Mouse (Mus musculus): Measurements from ENCODE around the gene 1700067K01Rik.
A peak's percentile ranks its signal among the peaks of the same experiment; 100 is the strongest.

1700067K01Rik gene

DNA sequence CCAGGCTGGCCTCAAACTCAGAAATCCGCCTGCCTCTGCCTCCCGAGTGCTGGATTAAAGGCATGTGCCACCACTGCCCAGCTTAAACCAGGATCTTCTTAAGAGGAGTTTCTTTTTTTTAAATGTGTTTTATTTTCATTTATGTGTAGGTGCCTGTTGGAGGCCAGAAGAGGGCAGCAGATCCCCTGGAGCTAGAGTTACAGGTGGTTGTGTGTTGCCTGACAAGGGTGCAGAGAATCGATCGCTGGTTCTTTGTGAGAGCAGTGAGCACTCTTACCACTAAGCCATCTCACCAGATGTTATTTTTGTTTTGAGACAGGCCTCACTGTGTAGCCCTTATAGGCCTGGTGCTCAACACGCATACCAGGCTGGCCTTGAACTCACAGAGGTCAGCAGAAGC, 14.5 kb downstream of the 1700067K01Rik start:
- H3K36me3 ChIP-seq (ENCODE audit: control insufficient read depth, insufficient read depth, low read length, poor library complexity, severe bottlenecking) = no peaks in the 10 kb centered on the region
- DNase-seq (ENCODE audit: low read depth, low spot score) = no peak
- no peaks in the 10 kb centered on the region for H3K27me3 ChIP-seq (ENCODE audit: control insufficient read depth, insufficient read depth, low read length, poor library complexity, severe bottlenecking)

DNA sequence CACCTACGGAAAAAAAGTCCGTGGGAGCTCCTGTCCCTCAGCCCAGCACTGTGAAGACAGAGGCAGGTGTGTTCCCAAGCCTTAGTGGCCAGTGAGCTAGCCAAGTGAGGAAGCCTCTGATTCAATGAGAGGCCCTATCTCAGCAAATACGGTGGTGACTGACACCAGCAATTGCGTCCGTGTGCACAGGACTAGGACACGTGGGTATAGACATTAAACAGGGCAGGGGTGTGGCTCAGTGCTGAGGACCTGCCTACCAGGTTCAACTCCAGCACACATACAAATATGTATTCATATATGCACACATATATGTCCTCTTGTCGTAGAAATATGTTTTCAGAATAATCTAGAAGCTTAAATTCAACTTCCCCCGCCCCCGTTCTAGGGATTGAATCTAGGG, 18.4 kb downstream of the 1700067K01Rik start:
- Histone ChIP-seq H3K36me3 (ENCODE audit: control insufficient read depth, insufficient read depth, low read length, poor library complexity, severe bottlenecking) (no peaks in the 10 kb centered on the region), H3K27me3 (ENCODE audit: control insufficient read depth, insufficient read depth, low read length, poor library complexity, severe bottlenecking) (no peaks in the 10 kb centered on the region)
- DNase-seq (ENCODE audit: low read depth, low spot score) = no peak

GRCm38 (mm10) chr8:84021096-84021495, 19.8 kb downstream of the 1700067K01Rik start, which contains the start of gene Palm3:
TSS of gene Palm3 (plus strand) at chr8:84021471.
- Histone ChIP-seq H3K27me3 (ENCODE audit: control insufficient read depth, insufficient read depth, low read length, poor library complexity, severe bottlenecking) (no peaks in the 10 kb centered on the region; the same call in 1 of the 2 replicates), H3K36me3 (ENCODE audit: control insufficient read depth, insufficient read depth, low read length, poor library complexity, severe bottlenecking) (no peaks in the 10 kb centered on the region)
- no peak for DNase-seq (ENCODE audit: low read depth, low spot score)

DNA sequence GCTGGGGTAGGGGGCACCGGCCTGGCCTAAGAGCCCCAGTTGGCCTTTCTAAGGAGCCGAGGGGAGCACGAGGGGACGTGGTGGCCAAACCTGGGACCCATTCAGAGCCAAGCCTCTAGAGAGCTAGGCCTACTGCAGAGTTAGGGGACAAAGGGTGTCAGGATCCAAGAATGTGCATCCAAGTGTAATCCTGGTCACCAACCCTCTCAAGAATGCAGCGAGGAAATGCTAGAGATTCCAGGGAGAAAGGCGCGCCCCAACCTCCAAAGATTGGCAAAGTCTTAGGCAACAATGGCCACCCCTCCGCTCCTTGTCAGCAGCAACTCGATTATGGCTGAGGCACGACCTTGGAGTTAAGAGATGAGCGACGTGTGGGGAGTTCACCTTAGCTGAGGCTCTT, 20.3 kb downstream of the 1700067K01Rik start:
- Histone ChIP-seq H3K27me3 (ENCODE audit: control insufficient read depth, insufficient read depth, low read length, poor library complexity, severe bottlenecking) (no peaks in the 10 kb centered on the region; the same call in 1 of the 2 replicates), H3K36me3 (ENCODE audit: control insufficient read depth, insufficient read depth, low read length, poor library complexity, severe bottlenecking) (no peaks in the 10 kb centered on the region)
- DNase-seq (ENCODE audit: low read depth, low spot score) = no peak

DNA sequence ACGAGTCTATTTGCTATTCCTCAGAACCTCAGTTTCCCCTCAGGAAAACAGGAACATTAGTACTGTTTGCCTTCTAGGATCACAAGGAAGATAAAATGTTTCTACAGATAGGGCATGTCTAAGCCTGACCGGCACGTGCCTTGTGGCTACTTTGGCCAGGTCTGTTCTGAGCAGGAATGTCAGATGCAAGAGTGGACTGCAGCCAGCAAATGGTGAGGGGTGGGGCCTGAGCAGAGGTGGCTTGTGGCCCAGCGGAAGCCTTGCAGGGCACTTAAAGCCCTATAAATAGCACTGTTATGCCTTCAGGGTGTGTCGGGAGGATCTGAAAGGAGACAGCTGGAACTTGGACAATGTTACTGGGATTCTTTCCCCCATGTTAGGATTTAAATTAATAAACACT, 21.8 kb downstream of the 1700067K01Rik start:
- DNase-seq (ENCODE audit: low read depth, low spot score) = no peak
- Histone ChIP-seq H3K36me3 (ENCODE audit: control insufficient read depth, insufficient read depth, low read length, poor library complexity, severe bottlenecking) (no peaks in the 10 kb centered on the region), H3K27me3 (ENCODE audit: control insufficient read depth, insufficient read depth, low read length, poor library complexity, severe bottlenecking) (no peaks in the 10 kb centered on the region; the same call in 1 of the 2 replicates)

DNA sequence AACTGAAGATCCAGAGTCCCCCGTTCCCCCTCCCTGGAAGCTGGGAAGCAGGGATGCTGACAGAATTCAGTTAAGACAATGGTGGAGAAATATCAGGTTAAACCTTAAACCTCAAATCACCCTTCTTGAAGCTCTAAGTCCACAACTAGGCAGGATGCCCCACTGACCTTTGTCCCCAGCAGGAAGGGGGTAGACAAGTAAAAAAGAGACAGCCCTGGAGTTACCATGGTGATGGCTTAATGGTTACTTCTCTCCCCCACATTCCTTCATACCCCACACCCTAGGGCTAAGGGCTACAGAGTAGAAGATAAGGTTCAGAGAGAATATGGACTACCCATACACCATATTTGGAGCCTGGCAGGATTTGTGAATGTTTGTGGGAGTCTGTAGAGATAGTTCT, 22.3 kb downstream of the 1700067K01Rik start:
- Histone ChIP-seq H3K36me3 (ENCODE audit: control insufficient read depth, insufficient read depth, low read length, poor library complexity, severe bottlenecking) (no peaks in the 10 kb centered on the region), H3K27me3 (ENCODE audit: control insufficient read depth, insufficient read depth, low read length, poor library complexity, severe bottlenecking) (no peaks in the 10 kb centered on the region; the same call in 1 of the 2 replicates)
- DNase-seq (ENCODE audit: low read depth, low spot score) = no peak

DNA sequence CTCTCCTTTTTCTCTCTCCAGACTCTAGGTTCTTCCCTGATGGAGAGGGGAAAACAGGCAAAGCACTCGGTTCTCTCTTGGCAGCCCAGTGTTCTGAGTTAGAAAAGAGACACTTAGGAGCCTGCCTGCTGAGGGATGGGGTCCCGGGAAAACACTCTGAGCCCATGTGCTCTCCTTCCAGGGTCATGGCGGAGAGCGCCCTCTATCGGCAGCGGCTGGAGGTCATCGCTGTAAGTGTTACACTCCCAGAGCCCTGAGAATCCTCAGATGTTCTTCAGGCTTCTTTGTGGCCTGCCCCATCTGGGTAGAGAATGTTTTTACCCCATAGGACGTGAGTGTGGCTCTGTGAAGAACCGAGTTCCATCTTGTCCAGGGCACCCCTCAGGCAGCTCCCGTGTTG, 22.9 kb downstream of the 1700067K01Rik start:
- peak; percentile 68 for DNase-seq (ENCODE audit: low read depth, low spot score)
- Histone ChIP-seq H3K27me3 (ENCODE audit: control insufficient read depth, insufficient read depth, low read length, poor library complexity, severe bottlenecking) (no peaks in the 10 kb centered on the region; the same call in 1 of the 2 replicates), H3K36me3 (ENCODE audit: control insufficient read depth, insufficient read depth, low read length, poor library complexity, severe bottlenecking) (no peaks in the 10 kb centered on the region)

DNA sequence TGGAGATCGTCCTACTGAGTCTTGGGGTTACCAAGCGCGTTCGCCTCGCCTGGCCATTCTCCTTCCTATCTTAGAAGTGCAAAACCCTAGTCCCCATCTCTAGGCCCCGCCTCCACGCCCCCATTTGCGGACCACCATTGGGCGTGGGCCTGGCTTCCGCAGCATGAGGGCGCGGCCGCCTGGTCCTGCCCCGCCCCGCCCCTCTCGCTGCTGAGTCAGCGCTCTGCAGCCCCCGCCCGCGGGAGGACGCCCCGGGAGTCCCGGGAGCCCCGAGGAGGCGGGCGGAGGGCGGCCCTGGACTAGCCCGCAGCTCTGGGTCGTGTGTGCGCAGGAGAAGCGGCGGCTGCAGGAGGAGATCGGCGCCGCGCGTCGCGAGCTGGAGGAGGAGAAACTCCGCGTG, 24.6 kb downstream of the 1700067K01Rik start:
- DNase-seq (ENCODE audit: low read depth, low spot score) = peak; percentile 35
- H3K27me3 ChIP-seq (ENCODE audit: control insufficient read depth, insufficient read depth, low read length, poor library complexity, severe bottlenecking) = no peaks in the 10 kb centered on the region; the same call in 1 of the 2 replicates

GRCm38 (mm10) chr8:84027449-84027848, 26.1 kb downstream of the 1700067K01Rik start:
- DNase-seq (ENCODE audit: low read depth, low spot score) = peak; percentile 79
- Histone ChIP-seq H3K36me3 (ENCODE audit: control insufficient read depth, insufficient read depth, low read length, poor library complexity, severe bottlenecking) (peaks cover 2% of the 10 kb centered on the region), H3K27me3 (ENCODE audit: control insufficient read depth, insufficient read depth, low read length, poor library complexity, severe bottlenecking) (no peaks in the 10 kb centered on the region; the same call in 1 of the 2 replicates)

More for the DNA sequence above, 24.6 kb downstream of the 1700067K01Rik start:
- H3K36me3 ChIP-seq (ENCODE audit: control insufficient read depth, insufficient read depth, low read length, poor library complexity, severe bottlenecking) = peaks cover under 1% of the 10 kb centered on the region; the same call in 1 of the 2 replicates

GRCm38 (mm10) chr8:84029272-84029671, 28.0 kb downstream of the 1700067K01Rik start:
- H3K36me3 ChIP-seq (ENCODE audit: control insufficient read depth, insufficient read depth, low read length, poor library complexity, severe bottlenecking) = peaks cover 5% of the 10 kb centered on the region

DNA sequence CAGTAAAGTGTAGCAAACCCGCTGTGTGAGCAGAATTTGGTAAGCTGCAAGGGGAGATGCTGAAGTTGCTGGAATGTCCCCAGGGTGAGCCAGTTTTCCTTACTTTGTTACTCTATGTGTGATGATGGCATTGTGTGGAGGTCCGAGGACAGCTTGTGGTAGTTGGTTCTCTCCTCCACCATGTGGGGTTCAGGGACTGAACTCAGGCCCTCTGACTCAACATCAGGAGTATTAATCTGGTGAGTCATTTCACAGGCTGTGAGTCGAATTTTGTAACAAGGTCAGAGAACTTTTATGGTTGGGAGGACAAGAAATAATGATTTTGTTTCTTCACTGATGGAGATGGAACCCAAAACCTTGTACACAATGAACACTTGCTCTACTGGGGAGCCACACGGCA, 31.5 kb downstream of the 1700067K01Rik start:
- H3K36me3 ChIP-seq (ENCODE audit: control insufficient read depth, insufficient read depth, low read length, poor library complexity, severe bottlenecking) = peaks cover 12% of the 10 kb centered on the region
- no peaks in the 10 kb centered on the region for H3K27me3 ChIP-seq (ENCODE audit: control insufficient read depth, insufficient read depth, low read length, poor library complexity, severe bottlenecking)
- DNase-seq (ENCODE audit: low read depth, low spot score) = no peak

More at GRCm38 (mm10) chr8:84029272-84029671, 28.0 kb downstream of the 1700067K01Rik start:
- no peak for DNase-seq (ENCODE audit: low read depth, low spot score)
- H3K27me3 ChIP-seq (ENCODE audit: control insufficient read depth, insufficient read depth, low read length, poor library complexity, severe bottlenecking) = no peaks in the 10 kb centered on the region; the same call in 1 of the 2 replicates

GRCm38 (mm10) chr8:84038015-84038414, 36.7 kb downstream of the 1700067K01Rik start:
- Histone ChIP-seq H3K36me3 (ENCODE audit: control insufficient read depth, insufficient read depth, low read length, poor library complexity, severe bottlenecking) (peaks cover 13% of the 10 kb centered on the region), H3K27me3 (ENCODE audit: control insufficient read depth, insufficient read depth, low read length, poor library complexity, severe bottlenecking) (no peaks in the 10 kb centered on the region)
- DNase-seq (ENCODE audit: low read depth, low spot score) = no peak

GRCm38 (mm10) chr8:84039050-84039449, 37.7 kb downstream of the 1700067K01Rik start:
- peaks cover 13% of the 10 kb centered on the region for H3K36me3 ChIP-seq (ENCODE audit: control insufficient read depth, insufficient read depth, low read length, poor library complexity, severe bottlenecking)
- DNase-seq (ENCODE audit: low read depth, low spot score) = peak; percentile 88
- H3K27me3 ChIP-seq (ENCODE audit: control insufficient read depth, insufficient read depth, low read length, poor library complexity, severe bottlenecking) = no peaks in the 10 kb centered on the region

- H3K27me3 ChIP-seq (ENCODE audit: control insufficient read depth, insufficient read depth, low read length, poor library complexity, severe bottlenecking) = no peaks in the 10 kb centered on the region
- peak; percentile 79 for DNase-seq (ENCODE audit: low read depth, low spot score)
- peaks cover 8% of the 10 kb centered on the region for H3K36me3 ChIP-seq (ENCODE audit: control insufficient read depth, insufficient read depth, low read length, poor library complexity, severe bottlenecking)
Measured at GRCm38 (mm10) chr8:84042066-84042947, 41.0 kb downstream of the 1700067K01Rik start, which contains the start of gene Il27ra. TSS of gene Il27ra (minus strand) at chr8:84042589.

DNA sequence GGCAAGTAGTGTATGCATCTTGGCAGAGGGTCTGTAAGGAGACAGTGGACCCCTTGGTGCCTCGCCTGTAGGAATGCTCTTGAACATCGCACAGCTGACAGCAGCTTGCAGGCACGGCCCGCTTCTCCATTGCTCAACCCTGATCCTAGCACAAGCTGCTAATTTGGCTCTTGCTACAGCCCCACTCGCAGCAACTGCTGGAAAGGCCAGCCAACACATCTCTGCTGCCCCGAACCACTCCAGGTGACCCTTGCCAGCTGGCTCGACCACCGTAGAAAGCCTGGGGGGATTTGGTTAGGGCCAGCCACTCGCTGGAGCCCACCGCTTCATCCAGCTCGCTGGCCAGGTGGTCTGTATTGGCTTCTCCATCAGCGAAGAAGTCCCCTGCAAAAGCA, 41.6 kb downstream of the 1700067K01Rik start:
- DNase-seq (ENCODE audit: low read depth, low spot score) = peak; percentile 20
- peaks cover 6% of the 10 kb centered on the region for H3K36me3 ChIP-seq (ENCODE audit: control insufficient read depth, insufficient read depth, low read length, poor library complexity, severe bottlenecking)
- H3K27me3 ChIP-seq (ENCODE audit: control insufficient read depth, insufficient read depth, low read length, poor library complexity, severe bottlenecking) = no peaks in the 10 kb centered on the region
